Mouse (Mus musculus) testis, adult 2 months (tissue): ENCODE measurements around the gene Olfr1055.
"Not testable (repeated sequence)": the region's sequence is repeated elsewhere in the genome, so short reads cannot be mapped to it uniquely, and the experiment has no call there.

ENCODE experiments used
- CTCF ChIP-seq: fragments of 200-500 bp; IDR thresholded peaks from 2 replicates; pipeline ENCODE4 v1.5.1; 2012; ENCODE audit warnings: low read depth, mild to moderate bottlenecking, inconsistent platforms, low read length, moderate library complexity; ENCODE audit not compliant: control insufficient read depth, insufficient read depth, insufficient replicate concordance
- POLR2A ChIP-seq: fragments of 200-500 bp; IDR thresholded peaks from 2 replicates; pipeline ENCODE4 v1.6.1; 2012; ENCODE audit warnings: low read depth, mild to moderate bottlenecking, inconsistent platforms, low read length, moderate library complexity; ENCODE audit not compliant: control insufficient read depth

GRCm38 (mm10) chr2:86366342-86366741 lies 16.3 kb upstream of the Olfr1055 start:
- TF ChIP-seq POLR2A, CTCF: not testable (repeated sequence)
